Mouse (Mus musculus) forebrain, embryonic 14.5 days (tissue): Measurements from ENCODE around the gene Pdpn. TPM values are rescaled to one million over a fixed set of nuclear protein-coding genes. Genes with fewer than 3 reads are reported as not detected.
A peak's percentile ranks its signal among the peaks of the same experiment; 100 is the strongest.

Experiments
- ATAC-seq: fragments of 200-750 bp; cut with Nextera tagmentation; 2 replicates; pipeline ENCODE4 v1.8.0; 2017; ENCODE audit warnings: mild to moderate bottlenecking, moderate library complexity
- DNase-seq: peaks from one replicate; pipeline ENCODE4 v3.0.0-alpha.2; 2015; ENCODE audit warnings: low spot score
- H3K27ac ChIP-seq: fragments of 300-500 bp; sonication (generic); 2 replicates; pipeline ENCODE4 v1.5.1; 2014; ENCODE audit warnings: low read depth, mild to moderate bottlenecking, control low read depth, low read length, moderate library complexity
- H3K27me3 ChIP-seq: fragments of 300-500 bp; sonication (generic); replicated peaks from 2 replicates; pipeline ENCODE4 v1.6.1; 2014; ENCODE audit warnings: low read length, control low read depth, mixed read lengths; ENCODE audit not compliant: control insufficient read depth, insufficient read depth
- H3K36me3 ChIP-seq: fragments of 300-500 bp; sonication (generic); 2 replicates; pipeline ENCODE4 v1.6.1; 2014; ENCODE audit warnings: low read length, control low read depth; ENCODE audit not compliant: control insufficient read depth, insufficient read depth
- H3K4me1 ChIP-seq: fragments of 300-500 bp; sonication (generic); 2 replicates; pipeline ENCODE4 v1.6.1; 2014; ENCODE audit warnings: antibody characterized with exemption, low read length, control low read depth; ENCODE audit not compliant: control insufficient read depth, insufficient read depth
- H3K4me2 ChIP-seq: fragments of 300-500 bp; sonication (generic); 2 replicates; pipeline ENCODE4 v1.6.1; 2014; ENCODE audit warnings: mild to moderate bottlenecking, control low read depth, low read length
- H3K4me3 ChIP-seq: fragments of 300-500 bp; sonication (generic); 2 replicates; pipeline ENCODE4 v1.5.1; 2014; ENCODE audit warnings: low read depth, low read length, control low read depth
- H3K9ac ChIP-seq: fragments of 300-500 bp; sonication (generic); 2 replicates; pipeline ENCODE4 v1.6.1; 2014; ENCODE audit warnings: mild to moderate bottlenecking, low read length, control low read depth, moderate library complexity
- H3K9me3 ChIP-seq: fragments of 300-500 bp; sonication (generic); replicated peaks from 2 replicates; pipeline ENCODE4 v1.6.1; 2016; ENCODE audit warnings: low read length, control low read depth, mixed read lengths; ENCODE audit not compliant: control insufficient read depth
- WGBS: fragments of 180-500 bp; shearing (Covaris S2); extraction: QIAGEN DNeasy Blood & Tissue Kit; methylation state at CpG from one replicate; pipeline ENCODE4 v1.1.7; 2014; 5-methylcytosine and 5-hydroxymethylcytosine counted together
- polyA plus RNA-seq: library from polyadenylated mRNA; unstranded; fragments of >200 nt; fragmentation: Nextera tagmentation; extraction: Ambion mirVana; gene quantifications from 2 replicates; pipeline ENCODE4 v1.2.1, GENCODE M21; 2014

The Pdpn gene
- polyA plus RNA-seq, 1 experiment from 2014 or later = 70.1 TPM

- Histone ChIP-seq H3K27me3 (no peaks in the 10 kb centered on the region), H3K9me3 (no peaks in the 10 kb centered on the region), H3K36me3 (no peaks in the 10 kb centered on the region), H3K4me1 (no peaks in the 10 kb centered on the region), H3K27ac (peak overlapping the region; percentile 16), H3K4me3 (no peak overlapping the region), H3K9ac (0 out of 2 replicates have a peak overlapping the region, but pooled peaks have one; percentile 48), H3K4me2 (no peak overlapping the region)
- DNase-seq (no peak), ATAC-seq (no peak)
- 85% methylated on average over 2 of the region's 2 CpGs for WGBS
These were observed 80.5 kb downstream of the Pdpn start for GRCm38 (mm10) chr4:143218858-143219257.

Other genes starting within 250 kb of the Pdpn start
- 13.1 and 16.7 TPM in 2 replicates for gene Prdm2, start 86.6 kb downstream of the Pdpn start, polyA plus RNA-seq
- gene Lrrc38, start 50.2 kb upstream of the Pdpn start, polyA plus RNA-seq = 0.09 TPM in 1 of 2 replicates, not detected in the other
- not detected in 2 replicates for gene Pramel1, start 94.9 kb upstream of the Pdpn start, polyA plus RNA-seq
- gene Pramef8, start 112.9 kb upstream of the Pdpn start, polyA plus RNA-seq = 15.6 and 16.3 TPM in 2 replicates
- not detected in 2 replicates for gene Oog4, start 150.8 kb upstream of the Pdpn start, polyA plus RNA-seq
- gene Gm13043, start 211.8 kb upstream of the Pdpn start, polyA plus RNA-seq = not detected in 2 replicates
- not detected in 2 replicates for gene Gm13040, start 236.4 kb upstream of the Pdpn start, polyA plus RNA-seq